Mouse (Mus musculus) right cerebral cortex, postnatal 4 days (tissue): ENCODE measurements at regions not wholly inside any gene's neighbourhood (a gene's known extent, or its start where the extent isn't known, plus 50 kb on each side); places are given as distances from the start of the nearest gene placed in this dataset.

Source experiments
- DNase-seq: peaks from one replicate; pipeline ENCODE4 v3.0.0-alpha.2; 2022

GRCm38 (mm10) chr2:116200795-116201194 is 135.2 kb upstream of the Meis2 start:
- DNase-seq, result no peak

DNA sequence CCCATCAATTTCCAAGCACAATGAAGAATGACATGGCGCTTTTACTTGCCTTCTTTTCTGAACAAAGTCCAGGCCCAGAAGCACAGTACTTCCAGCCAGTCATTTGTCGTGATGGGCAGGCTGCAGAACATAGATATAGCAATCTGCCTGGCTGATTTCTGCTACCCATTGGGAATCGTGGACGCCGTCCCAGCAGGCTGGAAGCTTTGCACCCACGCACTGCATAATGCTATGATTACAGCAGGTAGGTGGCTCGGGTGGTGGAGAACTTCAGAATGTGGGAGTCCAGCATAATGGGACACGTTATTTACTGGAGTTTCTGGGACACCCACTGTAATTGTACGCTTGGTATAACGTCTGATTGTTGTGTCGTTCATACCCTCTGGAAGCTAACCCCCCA is 116.2 kb upstream of the Meis2 start:
- no peak for DNase-seq

- no peak for DNase-seq
These were observed 111.5 kb upstream of the Meis2 start for GRCm38 (mm10) chr2:116177155-116177554.

DNA sequence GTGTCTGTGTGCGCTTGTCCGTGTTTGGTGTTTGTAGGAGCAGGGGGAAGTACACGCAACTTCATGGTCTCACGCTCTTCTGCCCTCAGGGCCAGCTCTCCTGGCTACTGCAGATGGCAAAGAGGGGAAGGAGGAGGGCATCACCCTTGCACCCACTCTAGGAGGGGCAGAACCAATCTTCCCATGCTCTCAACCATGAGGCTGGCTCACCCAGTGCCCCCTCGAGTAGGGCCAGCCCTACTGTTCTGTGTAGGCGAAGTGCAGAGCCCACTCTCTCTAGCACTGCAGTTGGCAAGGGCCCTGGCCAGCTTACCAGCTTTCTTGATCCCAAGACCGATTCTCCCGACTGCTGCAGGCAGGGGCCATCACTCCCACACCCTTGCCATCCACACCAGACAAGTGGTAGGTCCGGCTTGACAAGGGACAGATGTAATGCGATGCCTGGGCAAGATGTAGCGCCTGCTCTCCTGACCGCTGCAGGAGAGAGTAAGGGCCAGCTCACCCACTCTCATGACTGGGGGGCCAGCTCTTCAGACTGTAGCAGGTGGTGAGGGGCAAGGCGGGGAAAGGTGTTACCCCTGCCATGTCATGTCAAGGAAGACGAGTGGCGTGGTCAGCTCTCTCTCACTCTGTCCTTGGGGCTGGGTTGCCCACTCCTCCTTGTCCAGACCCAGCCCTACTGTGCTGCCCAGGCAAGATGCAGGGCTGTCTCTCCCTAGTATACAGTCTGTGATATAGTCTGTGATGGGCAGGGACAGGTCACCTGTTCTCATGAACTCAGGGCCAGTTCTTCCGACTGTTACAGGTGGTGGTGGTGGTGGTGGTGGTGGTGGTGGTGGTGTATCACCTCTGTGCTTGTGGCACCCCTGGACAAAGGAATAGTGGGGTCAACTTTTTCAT is 100.5 kb upstream of the Meis2 start:
- no peak for DNase-seq
